Mouse (Mus musculus) CH12.LX (cell line): ENCODE results near the gene 1700022I11Rik. TPM values are rescaled to one million over a fixed set of nuclear protein-coding genes. Genes with fewer than 3 reads are reported as not detected.

Experiments used
- DNase-seq: peaks from one replicate; pipeline ENCODE4 v3.0.0-alpha.2; 2013; ENCODE audit errors: extremely low read depth
- H3K27ac ChIP-seq: 2 replicates; pipeline ENCODE4 v1.5.1; 2012; ENCODE audit warnings: low read depth, mild to moderate bottlenecking, control low read depth, moderate library complexity; ENCODE audit not compliant: insufficient read depth
- H3K27me3 ChIP-seq: replicated peaks from 2 replicates; pipeline ENCODE3; 2012; ENCODE audit warnings: inconsistent platforms
- H3K36me3 ChIP-seq, 2 experiments: replicated peaks in 1 of 2; 2 replicates each; pipeline versions ENCODE3 to v1.6.1; 2012; ENCODE audit warnings: inconsistent platforms in 1 of 2, low read length in 1 of 2, mild to moderate bottlenecking in 1 of 2, mixed read lengths in 1 of 2, moderate library complexity in 1 of 2; ENCODE audit not compliant: control insufficient read depth in 1 of 2, insufficient read depth in 1 of 2
- H3K4me1 ChIP-seq, 2 experiments: 2 replicates each; pipeline ENCODE4 v1.6.1; 2012; ENCODE audit warnings: inconsistent platforms in 1 of 2, moderate library complexity in 1 of 2; ENCODE audit not compliant: insufficient read depth in 2 of 2, control insufficient read depth in 1 of 2
- H3K4me2 ChIP-seq: 2 replicates; pipeline ENCODE4 v1.6.1; 2012; ENCODE audit warnings: low read depth, mild to moderate bottlenecking, control low read depth; ENCODE audit not compliant: poor library complexity, insufficient read depth, severe bottlenecking
- H3K4me3 ChIP-seq, 3 experiments: fragments of 150-350 bp in 1 of 3; sonication (generic) in 1 of 3; replicated peaks in 1 of 3; 2 replicates each; pipeline versions ENCODE3 to v1.5.1; 2011 to 2012; ENCODE audit warnings: low read depth in 2 of 3, low read length in 2 of 3, mild to moderate bottlenecking in 2 of 3, moderate library complexity in 2 of 3, control low read depth in 1 of 3, improper control_type of control experiment in 1 of 3, inconsistent platforms in 1 of 3, mixed read lengths in 1 of 3; ENCODE audit not compliant: poor library complexity in 1 of 3
- H3K79me2 ChIP-seq: replicated peaks from 2 replicates; pipeline ENCODE4 v1.6.1; 2012; ENCODE audit warnings: mild to moderate bottlenecking, moderate library complexity; ENCODE audit not compliant: control insufficient read depth, poor library complexity, insufficient read depth, severe bottlenecking; ENCODE audit errors: extremely low read depth
- H3K9ac ChIP-seq: 2 replicates; pipeline ENCODE4 v1.6.1; 2012; ENCODE audit warnings: low read depth, mild to moderate bottlenecking, control low read depth, moderate library complexity; ENCODE audit not compliant: insufficient read depth
- H3K9me3 ChIP-seq: replicated peaks from 2 replicates; pipeline ENCODE3; 2012; ENCODE audit warnings: low read length, inconsistent platforms, mixed read lengths
- BHLHE40 ChIP-seq: IDR thresholded peaks from 2 replicates; pipeline ENCODE4 v1.6.1; 2011; ENCODE audit warnings: mild to moderate bottlenecking, low read depth, low read length, improper control_type of control experiment
- CTCF ChIP-seq, 2 experiments: IDR thresholded peaks in 1 of 2; conservative IDR thresholded peaks in 1 of 2; 2 replicates each; pipeline ENCODE4 v1.5.1; 2011 to 2012; ENCODE audit warnings: low read depth in 2 of 2, low read length in 2 of 2, improper control_type of control experiment in 1 of 2, inconsistent platforms in 1 of 2, mild to moderate bottlenecking in 1 of 2, moderate library complexity in 1 of 2
- E2F4 ChIP-seq: IDR thresholded peaks from 2 replicates; pipeline ENCODE4 v1.6.1; 2011; ENCODE audit warnings: low read depth, low read length, improper control_type of control experiment; ENCODE audit not compliant: insufficient replicate concordance
- EP300 ChIP-seq: IDR thresholded peaks from 2 replicates; pipeline ENCODE4 v1.6.1; 2011; ENCODE audit warnings: low read length, improper control_type of control experiment
- GABPA ChIP-seq: IDR thresholded peaks from 2 replicates; pipeline ENCODE4 v1.6.1; 2012; ENCODE audit warnings: low read depth, low read length, improper control_type of control experiment, inconsistent platforms; ENCODE audit not compliant: insufficient replicate concordance
- MAZ ChIP-seq: IDR thresholded peaks from 2 replicates; pipeline ENCODE4 v1.6.1; 2012; ENCODE audit warnings: low read depth, mild to moderate bottlenecking, inconsistent platforms, low read length, improper control_type of control experiment, moderate library complexity
- MXI1 ChIP-seq: IDR thresholded peaks from 2 replicates; pipeline ENCODE4 v1.6.1; 2011; ENCODE audit warnings: mild to moderate bottlenecking, low read depth, low read length, improper control_type of control experiment
- MYC ChIP-seq: IDR thresholded peaks from 2 replicates; pipeline ENCODE4 v1.6.1; 2011; ENCODE audit warnings: low read depth, mild to moderate bottlenecking, improper control_type of control experiment, low read length
- NRF1 ChIP-seq: IDR thresholded peaks from 2 replicates; pipeline ENCODE4 v1.6.1; 2014; ENCODE audit warnings: low read depth, mild to moderate bottlenecking, inconsistent platforms, low read length, improper control_type of control experiment, moderate library complexity
- PAX5 ChIP-seq: IDR thresholded peaks from 2 replicates; pipeline ENCODE4 v1.6.1; 2012; ENCODE audit warnings: low read length, inconsistent platforms, mixed read lengths
- RAD21 ChIP-seq: IDR thresholded peaks from 2 replicates; pipeline ENCODE4 v1.6.1; 2011; ENCODE audit warnings: low read depth, mild to moderate bottlenecking, low read length, improper control_type of control experiment, moderate library complexity
- RCOR1 ChIP-seq: conservative IDR thresholded peaks from 2 replicates; pipeline ENCODE4 v1.6.1; 2012; ENCODE audit warnings: low read depth, mild to moderate bottlenecking, inconsistent platforms, low read length, improper control_type of control experiment
- TBP ChIP-seq: conservative IDR thresholded peaks from 2 replicates; pipeline ENCODE4 v1.6.1; 2011; ENCODE audit warnings: low read depth, low read length, improper control_type of control experiment
- TCF12 ChIP-seq: IDR thresholded peaks from 2 replicates; pipeline ENCODE4 v1.6.1; 2014; ENCODE audit warnings: low read depth, mild to moderate bottlenecking, inconsistent platforms, low read length, improper control_type of control experiment
- USF1 ChIP-seq: IDR thresholded peaks from 2 replicates; pipeline ENCODE4 v1.6.1; 2014; ENCODE audit warnings: low read depth, mild to moderate bottlenecking, inconsistent platforms, low read length, improper control_type of control experiment
- ZNF384 ChIP-seq: IDR thresholded peaks from 2 replicates; pipeline ENCODE4 v1.6.1; 2012; ENCODE audit warnings: low read depth, low read length, improper control_type of control experiment, inconsistent platforms
- dilution Hi-C: fragments of 300-500 bp; cut with MboI; formaldehyde crosslinking; loops from 2 replicates; pipeline ENCODE4 v1.14.3; 2020; ENCODE audit warnings: low sequenced_read_pairs; ENCODE audit not compliant: extremely low pct_unique_long_range_greater_than_20kb, extremely low pct_ligation_motif_present
- in situ Hi-C: fragments of 300-500 bp; cut with MboI; formaldehyde crosslinking; loops from 3 replicates; pipeline ENCODE4 v1.14.3; 2019; ENCODE audit warnings: low sequenced_read_pairs, low pct_ligation_motif_present, low pct_unique_long_range_greater_than_20kb, mixed read lengths
- polyA plus RNA-seq: library from polyadenylated mRNA; unstranded; fragments of >175 nt; gene quantifications from 2 replicates; pipeline ENCODE4 v1.2.1, GENCODE M21; 2012; ENCODE audit warnings: low read depth; ENCODE audit not compliant: insufficient read length
- total RNA-seq, 2 experiments: library from RNA; depleted of rRNA; stranded (reverse); fragments of 300-350 nt in 1 of 2; fragments of >200 nt in 1 of 2; gene quantifications; 2 replicates each; pipeline ENCODE4 v1.2.3; 2012 to 2014

1700022I11Rik gene
- total and polyA plus RNA-seq, 3 experiments: 0.24 to 0.55 TPM; not detected in 1

DNA sequence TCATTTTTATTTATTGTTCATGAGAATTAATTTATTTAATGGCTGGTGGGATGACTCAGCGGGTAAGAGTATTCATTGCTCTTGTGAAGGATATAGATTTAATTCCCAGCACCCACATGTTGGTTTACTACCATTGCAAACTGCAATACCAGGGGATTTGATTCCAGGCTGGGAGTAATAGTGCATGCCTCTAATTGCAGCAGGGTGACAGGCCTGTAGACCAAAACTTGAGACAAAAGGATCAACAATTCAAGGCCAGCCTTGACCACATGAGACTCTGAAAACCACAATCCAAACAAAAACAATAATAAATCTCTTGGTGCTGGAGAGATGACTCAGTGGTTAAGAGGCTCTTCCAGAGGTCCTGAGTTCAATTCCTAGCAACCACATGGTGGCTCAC lies 42.7 kb downstream of the 1700022I11Rik start:
- H3K79me2 ChIP-seq: no peaks in the 10 kb centered on the region
- peaks cover 6 to 21% of the 10 kb centered on the region in 2 experiments for H3K36me3 ChIP-seq
- H3K9ac ChIP-seq: no peak overlapping the region
- in situ Hi-C loops: loop anchor here (25.0 kb wide), 1 partner anchor 550 kb away; the partner anchor contains the start of genes Creb3 and Tln1
- no peak for TF ChIP-seq MAZ
- TF ChIP-seq NRF1: no peak
- H3K27me3 ChIP-seq: no peaks in the 10 kb centered on the region
- dilution Hi-C loops: no loop called here
- H3K9me3 ChIP-seq: no peaks in the 10 kb centered on the region
- no peak for DNase-seq
- H3K4me2 ChIP-seq: no peak overlapping the region
- no peak overlapping the region for H3K4me3 ChIP-seq
- H3K4me1 ChIP-seq: peaks cover 7 to 12% of the 10 kb centered on the region in 2 experiments; a peak in 3 of 4 replicates
- no peak overlapping the region for H3K27ac ChIP-seq

GRCm38 (mm10) chr4:43018156-43018555 lies 48.8 kb downstream of the 1700022I11Rik start:
- no peaks in the 10 kb centered on the region for H3K4me1 ChIP-seq
- no peaks in the 10 kb centered on the region for H3K79me2 ChIP-seq
- dilution Hi-C loops: no loop called here
- no peaks in the 10 kb centered on the region for H3K9me3 ChIP-seq
- peaks cover 55 to 65% of the 10 kb centered on the region in 2 experiments for H3K36me3 ChIP-seq
- no peak for DNase-seq
- H3K27ac ChIP-seq: no peak overlapping the region
- in situ Hi-C loops: loop anchor here (25.0 kb wide), 1 partner anchor 544 kb away; the partner anchor contains the start of genes Creb3 and Tln1
- no peaks in the 10 kb centered on the region for H3K27me3 ChIP-seq
- no peak overlapping the region for H3K4me3 ChIP-seq
- no peak overlapping the region for H3K9ac ChIP-seq
- H3K4me2 ChIP-seq: no peak overlapping the region
- TF ChIP-seq E2F4 (no peak), TCF12 (no peak), MYC (no peak), USF1 (no peak), GABPA (no peak), TBP (no peak), RCOR1 (no peak), ZNF384 (no peak), MXI1 (no peak), BHLHE40 (no peak), EP300 (no peak), PAX5 (no peak), RAD21 (no peak), CTCF (conservative IDR thresholded peaks at IDR 0.05 in 1 of 2, IDR thresholded peaks at IDR 0.05 in 1 of 2; ENCODE audit: low read depth in 2 of 2, low read length in 2 of 2) (no peak)
